Mouse (Mus musculus) myocyte (in vitro differentiated cells): ENCODE results near the gene Ube2l3.

Experiments used
- POLR2A ChIP-seq: IDR thresholded peaks from one replicate; pipeline ENCODE4 v1.6.1; 2011; ENCODE audit warnings: low read depth, mild to moderate bottlenecking, control low read depth, moderate library complexity; ENCODE audit not compliant: insufficient read length
- TCF12 ChIP-seq: IDR thresholded peaks from one replicate; pipeline ENCODE4 v1.6.1; 2011; ENCODE audit warnings: mild to moderate bottlenecking, control low read depth; ENCODE audit not compliant: poor library complexity, insufficient read depth, severe bottlenecking
- USF1 ChIP-seq: IDR thresholded peaks from one replicate; pipeline ENCODE4 v1.6.1; 2011; ENCODE audit warnings: low read depth, mild to moderate bottlenecking, control low read depth, moderate library complexity

GRCm38 (mm10) chr16:17132089-17132905 lies 70.2 kb downstream of the Ube2l3 start, which contains the start of gene Sdf2l1:
- no peak for TF ChIP-seq TCF12
- TF ChIP-seq POLR2A: peak; percentile 83
- TF ChIP-seq USF1: no peak
